Mouse (Mus musculus) subcutaneous adipose tissue, adult 2 months (tissue): ENCODE results near the gene Tmem110. TPM values are rescaled to one million over a fixed set of nuclear protein-coding genes. Genes with fewer than 3 reads are reported as not detected.

Experiments
- polyA plus RNA-seq: library from polyadenylated mRNA; depleted of rRNA; stranded (reverse); fragments of >200 nt; gene quantifications from 2 replicates; pipeline ENCODE4 v1.2.3, GENCODE M21; 2012; ENCODE audit warnings: low replicate concordance; rRNA removed

Gene Tmem110
- polyA plus RNA-seq: 32.3 and 40.5 TPM in 2 replicates

GRCm38 (mm10) chr14:30825476-30826131 lies at the start of gene Tmem110:
TSS of gene Tmem110 (plus strand) at chr14:30825590.

GRCm38 (mm10) chr14:30878958-30879571 lies 53.7 kb downstream of the Tmem110 start, which contains the start of gene Mustn1:
TSS of gene Mustn1 (plus strand) at chr14:30879200.

GRCm38 (mm10) chr14:30886204-30886603 lies 60.8 kb downstream of the Tmem110 start, which contains the start of gene Itih4:
TSS of gene Itih4 (plus strand) at chr14:30886476.

GRCm38 (mm10) chr14:30923375-30924105 lies 98.2 kb downstream of the Tmem110 start, which contains the start of gene Itih3:
TSS of gene Itih3 (minus strand) at chr14:30923760.

Other genes starting within 250 kb of the Tmem110 start
- 67.0 and 122 TPM in 2 replicates for gene Prkcd, start 199.4 kb upstream of the Tmem110 start, polyA plus RNA-seq
- 29.2 and 30.9 TPM in 2 replicates for gene Rft1, start 171.2 kb upstream of the Tmem110 start, polyA plus RNA-seq
- gene Sfmbt1, start 110.7 kb upstream of the Tmem110 start, polyA plus RNA-seq: 2.0 and 4.2 TPM in 2 replicates
- gene Mustn1, start 53.6 kb downstream of the Tmem110 start, polyA plus RNA-seq: 27.6 and 60.8 TPM in 2 replicates
- 3.2 and 4.9 TPM in 2 replicates for gene Itih4, start 60.9 kb downstream of the Tmem110 start, polyA plus RNA-seq
- gene Itih3, start 98.2 kb downstream of the Tmem110 start, polyA plus RNA-seq: 0.43 and 1.0 TPM in 2 replicates
- 0.17 and 0.46 TPM in 2 replicates for gene Itih1, start 117.7 kb downstream of the Tmem110 start, polyA plus RNA-seq
- gene Nek4, start 125.8 kb downstream of the Tmem110 start, polyA plus RNA-seq: 3.1 and 5.7 TPM in 2 replicates
- 32.5 and 46.0 TPM in 2 replicates for gene Glt8d1, start 175.8 kb downstream of the Tmem110 start, polyA plus RNA-seq
- gene Spcs1, start 176.1 kb downstream of the Tmem110 start, polyA plus RNA-seq: 208 and 223 TPM in 2 replicates
- gene Pbrm1, start 193.5 kb downstream of the Tmem110 start, polyA plus RNA-seq: 10.7 and 21.0 TPM in 2 replicates
- gene Gnl3, start 193.6 kb downstream of the Tmem110 start, polyA plus RNA-seq: 16.2 and 42.3 TPM in 2 replicates